Comparison of ENCODE assay signal across 19 mouse cellular contexts in the genomic region with DNA sequence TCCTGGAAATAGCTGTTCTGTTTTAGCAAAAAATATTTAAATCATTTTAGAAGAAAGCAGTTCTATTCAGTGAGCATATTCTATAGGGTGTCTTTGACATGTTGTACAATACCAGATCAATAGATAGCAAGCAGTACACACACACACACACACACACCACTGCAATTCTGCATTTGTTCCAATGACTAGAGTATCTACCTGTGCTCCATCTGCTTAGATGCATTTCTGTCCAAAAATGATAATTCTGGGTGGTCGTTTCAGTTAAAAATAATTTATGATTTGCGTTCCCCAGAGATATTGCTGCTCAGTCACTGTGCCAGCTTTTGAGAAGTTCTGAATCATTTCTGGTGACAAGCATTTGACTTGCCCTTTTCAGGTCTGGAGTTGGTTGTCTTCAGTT.
DNase-seq lines count a peak whose midpoint lies in the region; ATAC-seq and TF ChIP-seq lines count a peak whose summit lies in the region.
"Had no signal": no experiment of that assay in that cellular context is flagged by ENCODE, and none has a peak within 500 bp of the region (broad histone marks: within the 10 kb centered on the region; RNA-seq: fewer than 3 reads in every experiment).

No protein-coding gene starts in this region.

- peak; percentile 49 for DNase-seq in hindbrain, postnatal 0 days (ENCODE audit: low spot score)
- DNase-seq in brain, embryonic 14.5 days (ENCODE audit: low read depth), result peak; percentile 18
- peak; percentile 27 for DNase-seq in cerebellum, adult 9-11 months
- peak; percentile 3 to 36 for DNase-seq in cerebellum, postnatal 36 days
- no peak for DNase-seq in right cerebral cortex, postnatal 14 days
- DNase-seq in layer of hippocampus, postnatal 10 days (ENCODE audit: low spot score in 2 of 2), result no peak
- DNase-seq: adrenal gland, postnatal 14 days; gastrocnemius, postnatal 14 days; kidney, adult 18-20 months had no signal

- no peak overlapping the region for H3K27ac ChIP-seq in hindbrain, postnatal 0 days
- H3K27ac ChIP-seq in hindbrain, embryonic 12.5 days, result no peak overlapping the region
- H3K27ac ChIP-seq: embryonic facial prominence, embryonic 13.5 days; forebrain, embryonic 12.5 days; hindbrain, embryonic 10.5 days; hindbrain, embryonic 15.5 days had no signal

- no peak overlapping the region for H3K9ac ChIP-seq in hindbrain, postnatal 0 days (replicated peaks; ENCODE audit: low read length)
- no peak overlapping the region for H3K9ac ChIP-seq in hindbrain, embryonic 12.5 days
- H3K9ac ChIP-seq: embryonic facial prominence, embryonic 13.5 days; forebrain, embryonic 12.5 days; heart, embryonic 12.5 days; hindbrain, embryonic 15.5 days had no signal

- H3K4me3 ChIP-seq in hindbrain, postnatal 0 days (ENCODE audit: low read length), result no peak overlapping the region
- H3K4me3 ChIP-seq in hindbrain, embryonic 12.5 days, result no peak overlapping the region
- H3K4me3 ChIP-seq: embryonic facial prominence, embryonic 13.5 days; forebrain, embryonic 12.5 days; heart, embryonic 12.5 days; hindbrain, embryonic 10.5 days; hindbrain, embryonic 15.5 days had no signal

- no peak for TF ChIP-seq CTCF in hindbrain, postnatal 0 days (IDR thresholded peaks at IDR 0.05; ENCODE audit: low read depth)
- no peak for TF ChIP-seq CTCF in brain, embryonic 14.5 days (IDR thresholded peaks at IDR 0.05; ENCODE audit: borderline replicate concordance, extremely low read depth, insufficient read depth, insufficient read length)

- ATAC-seq in hindbrain, postnatal 0 days, result 0 out of 2 replicates have a peak, but pooled peaks have one; percentile 43
- no peak for ATAC-seq in hindbrain, embryonic 12.5 days (ENCODE audit: low FRiP score)
- ATAC-seq: activated CD4-positive, CD25-positive, alpha-beta regulatory T cell, adult 4 months; forebrain, embryonic 16.5 days; Patski had no signal

- H3K27me3 ChIP-seq in hindbrain, postnatal 0 days (ENCODE audit: insufficient read depth, low read length), result no peaks in the 10 kb centered on the region
- no peaks in the 10 kb centered on the region for H3K27me3 ChIP-seq in hindbrain, embryonic 12.5 days
- H3K27me3 ChIP-seq: CH12.LX; embryonic facial prominence, embryonic 13.5 days; forebrain, embryonic 12.5 days; heart, embryonic 12.5 days; hindbrain, embryonic 15.5 days had no signal

- no peaks in the 10 kb centered on the region for H3K36me3 ChIP-seq in hindbrain, postnatal 0 days (ENCODE audit: insufficient read depth, low read length)
- H3K36me3 ChIP-seq in hindbrain, embryonic 12.5 days, result no peaks in the 10 kb centered on the region
- H3K36me3 ChIP-seq: embryonic facial prominence, embryonic 13.5 days; forebrain, embryonic 12.5 days; heart, embryonic 12.5 days; hindbrain, embryonic 10.5 days; hindbrain, embryonic 15.5 days had no signal

- H3K4me2 ChIP-seq in hindbrain, postnatal 0 days (ENCODE audit: low read depth, low read length), result no peak overlapping the region
- no peak overlapping the region for H3K4me2 ChIP-seq in hindbrain, embryonic 12.5 days (replicated peaks)
- H3K4me2 ChIP-seq: embryonic facial prominence, embryonic 13.5 days; forebrain, embryonic 12.5 days; heart, embryonic 12.5 days; hindbrain, embryonic 15.5 days had no signal

- no peaks in the 10 kb centered on the region for H3K9me3 ChIP-seq in hindbrain, postnatal 0 days (ENCODE audit: low read length)
- no peaks in the 10 kb centered on the region for H3K9me3 ChIP-seq in hindbrain, embryonic 12.5 days (replicated peaks)
- H3K9me3 ChIP-seq: embryonic facial prominence, embryonic 13.5 days; forebrain, embryonic 12.5 days; heart, embryonic 12.5 days; hindbrain, embryonic 10.5 days; hindbrain, embryonic 15.5 days had no signal

- no peaks in the 10 kb centered on the region for H3K4me1 ChIP-seq in hindbrain, postnatal 0 days (ENCODE audit: insufficient read depth, low read length)
- H3K4me1 ChIP-seq in hindbrain, embryonic 12.5 days, result no peaks in the 10 kb centered on the region
- H3K4me1 ChIP-seq: embryonic facial prominence, embryonic 13.5 days; forebrain, embryonic 12.5 days; heart, embryonic 12.5 days; hindbrain, embryonic 10.5 days; hindbrain, embryonic 15.5 days had no signal

- WGBS in hindbrain, postnatal 0 days, result 59% methylated on average over 2 of the region's 2 CpGs
- 82% methylated on average over 2 of the region's 2 CpGs for WGBS in hindbrain, embryonic 12.5 days

- TF ChIP-seq POLR2A in brain, embryonic 14.5 days (IDR thresholded peaks at IDR 0.05; ENCODE audit: borderline replicate concordance, extremely low read depth, insufficient read depth, insufficient read length, poor library complexity, severe bottlenecking), result no peak

Comparison
In these comparisons a context has a peak if more than half of its experiments do, and no peak if none do; other contexts are left out.
1. DNase-seq: peak in hindbrain, postnatal 0 days (single experiment), brain, embryonic 14.5 days (single experiment), cerebellum, adult 9-11 months (single experiment) and cerebellum, postnatal 36 days (2 of 2); none in right cerebral cortex, postnatal 14 days (single experiment) and layer of hippocampus, postnatal 10 days (0 of 2).